Mouse (Mus musculus): Measurements from ENCODE around the gene Ino80e.

The Ino80e gene

DNA sequence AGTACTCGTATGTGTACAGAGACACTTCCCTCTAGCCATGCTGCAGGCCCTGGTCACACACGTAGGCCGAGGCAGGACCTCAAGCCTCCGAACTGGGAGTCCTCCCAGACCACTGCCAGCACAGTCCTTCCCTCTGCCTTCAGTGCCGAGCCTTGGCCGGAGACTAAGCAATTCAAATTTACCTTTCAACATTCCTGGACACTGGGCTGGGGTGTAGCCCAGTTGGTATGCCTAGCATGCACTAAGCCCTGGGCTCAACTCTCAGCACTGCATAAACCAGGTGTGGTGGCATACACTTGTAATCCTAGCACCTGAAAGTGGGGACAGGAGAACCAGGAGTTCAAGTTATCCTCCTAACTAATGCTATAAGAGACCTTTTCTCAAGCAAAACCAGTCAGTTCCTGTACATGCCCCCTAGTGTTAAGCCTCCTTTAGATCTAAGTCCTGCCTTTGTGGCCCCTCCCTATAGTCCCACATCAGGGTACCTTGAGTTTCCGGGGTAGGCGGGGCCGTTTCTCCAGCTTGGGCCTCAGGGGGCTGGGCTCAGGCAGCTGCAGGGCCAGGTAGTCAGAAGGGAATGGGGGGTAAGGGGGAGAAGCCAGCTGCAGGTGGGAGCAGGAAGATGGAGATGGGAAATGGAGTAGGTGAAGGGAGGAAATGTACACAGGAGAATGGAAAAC lies 5.3 kb downstream of the Ino80e start:
- no peak for DNase-seq (ENCODE audit: extremely low spot score, low read depth, low spot score)

DNA sequence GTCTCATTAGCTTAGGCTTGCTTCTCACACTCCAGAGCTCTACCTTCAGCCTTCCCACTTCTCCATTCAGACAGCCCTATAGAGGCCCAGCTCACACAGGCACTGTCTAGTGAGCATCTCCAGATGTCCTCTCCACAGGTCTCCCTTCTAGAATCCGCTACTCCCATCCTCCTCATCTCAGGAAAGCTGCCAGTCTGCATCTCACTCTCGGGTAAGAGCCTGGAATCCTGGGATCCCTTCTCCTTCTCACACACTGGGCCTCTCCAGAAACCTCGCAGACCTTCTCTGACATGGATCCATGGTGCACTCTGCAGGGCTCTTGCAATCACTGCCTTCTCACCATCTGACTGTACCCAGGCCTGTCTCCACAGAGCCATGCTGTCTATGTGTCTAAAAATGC lies 6.5 kb downstream of the Ino80e start:
- DNase-seq (ENCODE audit: extremely low spot score, low read depth, low spot score) = no peak

- no peak for DNase-seq (ENCODE audit: extremely low spot score, low read depth, low spot score)
Measured at GRCm38 (mm10) chr7:126853454-126853853, 8.7 kb downstream of the Ino80e start.

DNA sequence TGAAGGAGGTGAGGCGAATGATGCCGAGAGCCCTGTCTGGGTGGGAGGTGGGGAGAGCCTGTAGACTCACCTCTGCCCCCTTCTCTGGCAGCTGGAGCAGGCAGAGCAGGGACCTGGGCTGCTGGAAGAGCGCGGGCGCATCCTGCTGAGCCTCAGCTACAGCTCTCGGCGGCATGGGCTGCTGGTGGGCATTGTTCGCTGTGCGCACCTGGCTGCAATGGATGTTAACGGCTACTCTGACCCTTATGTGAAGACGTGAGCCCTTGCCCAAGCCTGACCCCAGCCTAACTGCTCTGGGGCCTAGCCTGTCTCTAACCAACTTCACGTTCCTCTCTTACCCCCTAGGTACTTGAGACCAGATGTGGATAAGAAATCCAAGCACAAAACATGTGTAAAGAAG lies 11.0 kb downstream of the Ino80e start:
- no peak for DNase-seq (ENCODE audit: extremely low spot score, low read depth, low spot score)

- no peak for DNase-seq (ENCODE audit: extremely low spot score, low read depth, low spot score)
Measured at GRCm38 (mm10) chr7:126850161-126850560, 12.0 kb downstream of the Ino80e start.

GRCm38 (mm10) chr7:126848794-126849193 lies 13.4 kb downstream of the Ino80e start:
- no peak for DNase-seq (ENCODE audit: extremely low spot score, low read depth, low spot score)

- no peak for DNase-seq (ENCODE audit: extremely low spot score, low read depth, low spot score)
Measured at GRCm38 (mm10) chr7:126847421-126848398, 14.5 kb downstream of the Ino80e start.

DNA sequence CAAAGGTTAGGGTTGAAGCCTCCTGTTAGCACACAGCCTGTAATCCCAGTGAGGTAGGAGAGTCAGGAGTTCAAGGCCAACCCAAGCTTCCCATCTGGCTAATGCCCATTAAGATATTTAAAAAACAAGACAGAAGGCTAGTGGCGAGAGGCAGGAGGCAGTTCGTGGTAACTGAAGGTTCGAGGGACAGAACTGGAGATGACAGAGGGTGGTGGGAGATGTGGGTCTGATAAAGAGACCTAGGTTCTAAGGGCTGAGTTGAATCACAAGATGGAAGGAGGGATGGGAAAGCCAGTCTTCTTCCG lies 15.1 kb downstream of the Ino80e start, which contains the start of gene Doc2a:
Gene Doc2a (plus strand): TSS at position 301 of the 305 bp plus-strand sequence.
- DNase-seq (ENCODE audit: extremely low spot score, low read depth, low spot score) = no peak

- no peak for DNase-seq (ENCODE audit: extremely low spot score, low read depth, low spot score)
Measured at GRCm38 (mm10) chr7:126845516-126845915, 16.7 kb downstream of the Ino80e start.

GRCm38 (mm10) chr7:126843276-126843675 lies 18.9 kb downstream of the Ino80e start:
- no peak for DNase-seq (ENCODE audit: extremely low spot score, low read depth, low spot score)

DNA sequence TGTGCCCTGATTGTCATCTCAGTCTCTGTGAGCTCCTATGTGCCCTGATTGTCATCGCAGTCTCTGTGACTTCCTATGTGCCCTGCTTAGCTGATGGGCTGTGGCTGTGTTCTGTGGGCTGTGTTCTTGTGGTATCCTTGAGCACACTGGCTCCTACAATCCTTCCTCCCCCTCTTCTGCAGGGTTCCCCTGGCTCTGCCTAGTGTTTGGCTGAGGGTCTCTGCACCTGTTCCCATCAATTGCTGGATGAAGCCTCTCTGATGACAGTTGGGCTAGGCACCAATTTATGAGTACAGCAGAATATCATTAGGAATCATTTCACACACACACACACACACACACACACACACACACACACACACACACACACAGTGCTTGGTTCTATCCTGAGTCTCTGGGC lies 28.9 kb downstream of the Ino80e start:
- no peak for DNase-seq (ENCODE audit: extremely low spot score, low read depth, low spot score)

- DNase-seq (ENCODE audit: extremely low spot score, low read depth, low spot score) = peak; percentile 57
Measured at GRCm38 (mm10) chr7:126832036-126832598, 30.1 kb downstream of the Ino80e start.

GRCm38 (mm10) chr7:126831539-126831938 lies 30.6 kb downstream of the Ino80e start, which contains the start of gene 4930451I11Rik:
Gene 4930451I11Rik, minus strand, starts transcription at chr7:126831639.
- no peak for DNase-seq (ENCODE audit: extremely low spot score, low read depth, low spot score)

DNA sequence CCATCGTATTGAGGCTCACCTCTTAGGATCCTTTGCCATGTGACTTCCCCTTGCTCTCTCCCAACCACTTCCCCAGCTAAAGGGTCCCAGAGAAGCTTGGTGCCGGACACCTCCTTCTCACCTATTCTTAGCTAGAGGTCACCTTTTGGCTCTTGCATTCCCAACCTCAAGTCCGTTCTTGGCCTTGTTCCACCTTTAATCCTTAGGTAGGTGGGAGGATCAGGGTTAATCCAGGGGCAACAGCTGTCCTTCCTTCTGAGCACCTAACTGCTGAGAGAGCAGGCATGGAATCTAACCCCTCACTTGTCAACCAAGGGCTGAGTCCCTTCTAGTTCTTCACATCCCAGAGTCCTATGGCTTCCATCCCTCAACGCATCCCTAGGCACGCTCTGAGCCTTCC lies 36.2 kb downstream of the Ino80e start:
- no peak for DNase-seq (ENCODE audit: extremely low spot score, low read depth, low spot score)

DNA sequence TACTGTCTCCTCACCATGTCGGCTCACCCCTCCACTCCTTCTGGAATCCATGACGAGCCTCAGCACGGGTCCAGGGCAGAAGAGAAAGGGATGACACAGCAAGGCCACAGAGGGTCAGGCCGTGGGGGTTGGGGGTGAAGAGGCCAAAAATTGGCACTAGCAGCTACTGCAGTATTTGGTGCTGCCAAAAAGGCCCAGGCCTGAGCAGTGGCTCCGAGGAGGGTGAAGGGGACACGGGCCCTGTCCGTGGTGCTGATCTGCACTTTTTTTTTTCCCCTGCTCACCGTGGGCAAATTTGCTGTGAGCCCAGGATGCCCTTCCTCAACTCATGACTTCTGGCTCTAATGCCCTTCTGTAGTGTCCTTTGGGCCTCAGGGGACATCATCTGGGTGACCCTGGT lies 36.8 kb downstream of the Ino80e start:
- no peak for DNase-seq (ENCODE audit: extremely low spot score, low read depth, low spot score)

GRCm38 (mm10) chr7:126823940-126824339 lies 38.2 kb downstream of the Ino80e start:
- no peak for DNase-seq (ENCODE audit: extremely low spot score, low read depth, low spot score)

- no peak for DNase-seq (ENCODE audit: extremely low spot score, low read depth, low spot score)
Measured at GRCm38 (mm10) chr7:126823202-126823711, 38.9 kb downstream of the Ino80e start.

GRCm38 (mm10) chr7:126822741-126823140 lies 39.4 kb downstream of the Ino80e start:
- DNase-seq (ENCODE audit: extremely low spot score, low read depth, low spot score) = no peak

DNA sequence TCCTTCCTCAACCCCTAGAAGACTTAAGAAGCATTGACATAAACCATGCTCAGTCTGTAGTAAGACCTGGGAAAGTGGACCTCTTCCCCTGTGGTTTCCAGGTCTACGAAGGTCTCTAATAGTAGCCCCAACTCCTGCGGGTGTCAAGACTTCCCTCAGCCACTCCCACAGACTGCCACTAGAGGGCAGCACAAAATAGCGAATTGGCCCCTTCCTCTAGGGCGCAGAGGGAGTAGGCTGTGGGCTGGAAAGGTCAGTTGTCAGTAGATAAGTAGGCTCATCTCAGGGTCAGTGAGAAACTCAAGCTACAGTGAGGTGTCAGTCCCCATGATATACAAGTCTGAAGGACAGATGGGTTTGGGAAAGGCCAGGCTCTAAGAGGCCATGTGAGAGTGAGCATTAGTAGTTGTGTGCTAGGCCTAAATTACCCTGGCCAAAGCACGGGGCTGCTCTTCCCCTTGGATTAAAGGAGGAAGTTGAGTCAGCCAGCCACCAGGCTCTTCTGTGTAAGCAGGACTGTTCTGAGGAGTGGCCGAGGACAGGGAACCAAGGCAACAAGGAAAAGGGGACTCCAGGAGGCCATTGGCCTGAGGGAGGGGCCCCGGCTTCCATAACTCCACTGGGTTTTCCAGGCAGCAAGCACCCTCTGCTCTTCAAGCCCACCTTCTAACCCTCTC lies 40.2 kb downstream of the Ino80e start:
- peak; percentile 61 for DNase-seq (ENCODE audit: extremely low spot score, low read depth, low spot score)

DNA sequence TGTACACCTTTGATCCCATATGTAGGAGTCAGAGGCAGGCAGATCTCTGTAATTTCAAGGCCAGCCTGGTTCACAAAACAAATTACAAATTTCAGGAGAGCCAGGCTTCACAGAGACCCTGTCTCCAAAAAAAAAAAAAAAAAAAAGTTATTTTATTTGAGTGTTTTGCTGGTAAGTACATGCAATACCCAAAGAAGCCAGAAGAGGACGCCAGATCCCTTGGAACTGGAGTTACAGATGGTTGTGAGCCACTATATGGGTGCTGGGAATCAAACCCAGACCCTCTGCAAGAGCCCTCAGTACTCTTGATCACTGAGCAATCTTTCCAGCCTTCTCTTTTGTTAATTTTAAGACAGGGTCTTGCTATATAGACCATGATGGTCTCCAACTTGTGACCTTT lies 43.4 kb downstream of the Ino80e start:
- DNase-seq (ENCODE audit: extremely low spot score, low read depth, low spot score) = no peak

DNA sequence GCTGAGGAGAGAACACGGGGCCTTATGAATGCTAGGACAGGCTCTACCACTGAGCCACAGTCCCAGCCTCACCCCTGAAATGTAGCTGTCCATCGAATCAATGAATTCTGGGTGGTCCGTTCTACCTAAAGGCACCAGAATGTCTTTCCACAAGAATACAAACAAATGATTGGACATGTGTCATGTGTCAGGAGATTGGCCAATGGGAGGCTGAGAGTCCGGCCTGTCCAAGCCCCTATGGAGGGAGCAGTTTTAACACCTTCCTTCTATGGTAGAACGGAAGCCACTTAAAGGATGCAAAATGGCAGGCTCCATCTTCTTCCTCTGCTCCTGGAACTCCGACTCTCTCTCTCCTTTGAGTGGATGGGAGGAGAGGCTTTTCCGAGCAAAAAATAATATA lies 44.6 kb downstream of the Ino80e start:
- no peak for DNase-seq (ENCODE audit: extremely low spot score, low read depth, low spot score)

All from hindlimb bud, embryonic 11.5 days (tissue).